8 mouse cellular contexts compared by ENCODE assay signal in the genomic region with DNA sequence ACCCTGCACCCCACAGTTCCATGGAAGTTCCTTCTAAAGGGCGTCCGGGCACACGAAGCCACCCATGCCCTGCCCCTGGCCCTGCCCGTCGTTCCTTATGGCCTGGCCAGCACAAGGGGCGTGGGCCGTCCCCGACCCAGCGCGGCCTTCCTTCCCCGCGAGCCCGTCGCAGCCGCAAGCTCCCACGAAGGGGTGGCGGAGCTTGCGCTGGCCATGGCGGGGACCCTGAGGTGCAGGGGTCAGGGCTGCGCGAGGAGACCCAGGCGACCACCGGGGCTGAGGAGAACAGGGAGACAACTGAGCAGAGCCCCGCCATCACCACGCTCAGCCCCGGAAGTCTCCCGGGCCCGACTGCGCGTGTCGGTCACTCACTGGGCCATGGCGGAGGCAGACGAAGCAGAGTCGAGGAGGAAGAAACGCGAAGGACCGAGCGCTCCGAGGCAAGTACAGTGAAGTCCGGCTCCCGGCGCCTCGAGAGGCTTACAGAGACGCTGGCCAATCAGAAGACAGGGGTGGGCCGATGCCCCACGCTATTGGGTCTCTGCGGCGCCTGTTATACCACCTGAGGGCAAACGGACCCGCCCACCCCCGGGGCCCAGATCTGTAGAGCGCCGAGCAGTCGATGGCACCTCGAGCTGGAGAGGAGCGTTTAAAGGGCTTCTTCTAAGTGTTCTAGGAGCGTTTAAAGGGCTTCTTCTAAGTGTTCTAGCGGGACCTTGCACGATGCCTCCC. TPM values are rescaled to one million over a fixed set of nuclear protein-coding genes. Genes with fewer than 3 reads are reported as not detected.
DNase-seq lines count a peak whose midpoint lies in the region; ATAC-seq and TF ChIP-seq lines count a peak whose summit lies in the region.

A gene (minus strand): TSS at position 557 of the 732 bp plus-strand sequence.

- H3K27ac ChIP-seq in embryonic facial prominence, embryonic 13.5 days, result peak within 1 kb of the TSS; percentile 87
- H3K27ac ChIP-seq in heart, adult 2 months, result peak within 1 kb of the TSS; percentile 82
- peak within 1 kb of the TSS; percentile 79 for H3K27ac ChIP-seq in limb, embryonic 13.5 days
- peak within 1 kb of the TSS; percentile 72 for H3K27ac ChIP-seq in midbrain, embryonic 16.5 days (ENCODE audit: low read length)

- H3K4me2 ChIP-seq in embryonic facial prominence, embryonic 13.5 days, result peak within 1 kb of the TSS; percentile 85
- H3K4me2 ChIP-seq in limb, embryonic 13.5 days (replicated peaks), result peak within 1 kb of the TSS; percentile 89
- H3K4me2 ChIP-seq in midbrain, embryonic 16.5 days (ENCODE audit: low read length), result peak within 1 kb of the TSS; percentile 78

- H3K9me3 ChIP-seq in embryonic facial prominence, embryonic 13.5 days, result no peaks in the 10 kb centered on the region
- no peaks in the 10 kb centered on the region for H3K9me3 ChIP-seq in limb, embryonic 13.5 days
- no peaks in the 10 kb centered on the region for H3K9me3 ChIP-seq in midbrain, embryonic 16.5 days (replicated peaks; ENCODE audit: control insufficient read depth, low read length, poor library complexity, severe bottlenecking)

- H3K27me3 ChIP-seq in embryonic facial prominence, embryonic 13.5 days, result no peaks in the 10 kb centered on the region
- H3K27me3 ChIP-seq in heart, adult 2 months (ENCODE audit: control insufficient read depth, insufficient read depth, low read length), result no peaks in the 10 kb centered on the region
- no peaks in the 10 kb centered on the region for H3K27me3 ChIP-seq in limb, embryonic 13.5 days
- H3K27me3 ChIP-seq in midbrain, embryonic 16.5 days (ENCODE audit: control insufficient read depth, insufficient read depth, low read depth, low read length), result no peaks in the 10 kb centered on the region

- peak; percentile 96 for DNase-seq in 3134 (ENCODE audit: extremely low read depth, insufficient read length, low spot score)
- DNase-seq in adrenal gland, postnatal 36 days, result peak; percentile 98 to 99
- peak; percentile 97 to 98 for DNase-seq in heart, adult 2 months
- peak; percentile 97 to 98 for DNase-seq in kidney, adult 8-10 months
- DNase-seq in spleen, postnatal 10 days (ENCODE audit: low spot score in 2 of 2), result peak; percentile 90 to 97

- peak; percentile 99 for ATAC-seq in embryonic facial prominence, embryonic 13.5 days (ENCODE audit: insufficient number of reproducible peaks, insufficient read depth, low FRiP score, low TSS enrichment, low read depth)
- peak; percentile 99 for ATAC-seq in limb, embryonic 13.5 days (ENCODE audit: low FRiP score, low read depth)
- ATAC-seq in midbrain, embryonic 16.5 days, result peak; percentile 99

- peak; percentile 11; the same call in 1 of the 2 replicates for TF ChIP-seq EP300 in heart, adult 2 months (IDR thresholded peaks at IDR 0.05; ENCODE audit: insufficient read depth, low read depth, low read length)

- WGBS in embryonic facial prominence, embryonic 13.5 days, result under 1% methylated on average over 59 of the region's 59 CpGs
- WGBS in heart, adult 2 months, result under 1% methylated on average over 59 of the region's 59 CpGs
- WGBS in limb, embryonic 13.5 days, result 0% methylated on average over 59 of the region's 59 CpGs
- under 1% methylated on average over 59 of the region's 59 CpGs for WGBS in midbrain, embryonic 16.5 days

- H3K36me3 ChIP-seq in embryonic facial prominence, embryonic 13.5 days, result peaks cover 25% of the 10 kb centered on the region
- no peaks in the 10 kb centered on the region for H3K36me3 ChIP-seq in heart, adult 2 months (ENCODE audit: control insufficient read depth, insufficient read depth, low read length)
- peaks cover 32% of the 10 kb centered on the region for H3K36me3 ChIP-seq in limb, embryonic 13.5 days
- H3K36me3 ChIP-seq in midbrain, embryonic 16.5 days (ENCODE audit: control insufficient read depth, insufficient read depth, low read length), result peaks cover 5% of the 10 kb centered on the region

- H3K4me1 ChIP-seq in embryonic facial prominence, embryonic 13.5 days, result peaks cover 12% of the 10 kb centered on the region
- H3K4me1 ChIP-seq in heart, adult 2 months (ENCODE audit: control insufficient read depth, insufficient read depth, low read length), result peaks cover 3% of the 10 kb centered on the region; the same call in 1 of the 2 replicates
- peaks cover 10% of the 10 kb centered on the region for H3K4me1 ChIP-seq in limb, embryonic 13.5 days
- H3K4me1 ChIP-seq in midbrain, embryonic 16.5 days (ENCODE audit: control insufficient read depth, insufficient read depth, low read length), result peaks cover 9% of the 10 kb centered on the region

- H3K9ac ChIP-seq in embryonic facial prominence, embryonic 13.5 days, result peak within 1 kb of the TSS; percentile 91
- H3K9ac ChIP-seq in heart, adult 2 months (ENCODE audit: low read depth, low read length), result peak within 1 kb of the TSS; percentile 95
- peak within 1 kb of the TSS; percentile 91 for H3K9ac ChIP-seq in limb, embryonic 13.5 days
- peak within 1 kb of the TSS; percentile 84 for H3K9ac ChIP-seq in midbrain, embryonic 16.5 days (ENCODE audit: low read depth, low read length)

- intact Hi-C loops in heart, adult 2 months (cut with DNase I), result loop anchor here (2.0 kb wide), 2 partner anchors 22 to 66 kb away; no protein-coding TSS in a partner anchor

- H3K79me2 ChIP-seq in heart, adult 2 months (replicated peaks; ENCODE audit: control insufficient read depth, insufficient read depth, low read length), result no peaks in the 10 kb centered on the region

- H3K4me3 ChIP-seq in embryonic facial prominence, embryonic 13.5 days, result peak within 1 kb of the TSS; percentile 87
- H3K4me3 ChIP-seq in heart, adult 2 months, result peak within 1 kb of the TSS; percentile 67
- H3K4me3 ChIP-seq in limb, embryonic 13.5 days, result peak within 1 kb of the TSS; percentile 92
- H3K4me3 ChIP-seq in midbrain, embryonic 16.5 days (ENCODE audit: low read depth, low read length), result peak within 1 kb of the TSS; percentile 76

- peak; percentile 92 for TF ChIP-seq POLR2A in heart, adult 2 months (IDR thresholded peaks at IDR 0.05; ENCODE audit: insufficient read depth, low read depth, low read length)

- TF ChIP-seq CTCF in heart, adult 2 months (IDR thresholded peaks at IDR 0.05), result no peak

RNA-seq across cellular contexts. Expression of the gene that starts here (rescaled TPM):
- 100 to 1,000 TPM; 304 to 318 TPM for total RNA-seq in adrenal gland, postnatal 36 days (2021)
- 93.7 and 100 TPM in 2 replicates for polyA plus RNA-seq in embryonic facial prominence, embryonic 13.5 days (2015; fragmentation: Nextera tagmentation; extraction: Ambion mirVana)
- total RNA-seq in heart, adult 2 months (2021), result 10 to 100 TPM; 32.8 to 36.8 TPM
- polyA plus RNA-seq in heart, adult 2 months (2012; rRNA removed), result 44.8 and 45.3 TPM in 2 replicates
- polyA plus RNA-seq in limb, embryonic 13.5 days (2015; fragmentation: Nextera tagmentation; extraction: Ambion mirVana), result 113 and 116 TPM in 2 replicates
- 110 and 114 TPM in 2 replicates for polyA plus RNA-seq in midbrain, embryonic 16.5 days (2015; fragmentation: Nextera tagmentation; extraction: Ambion mirVana)

Comparison
In these comparisons a context has a peak if more than half of its experiments do, and no peak if none do; other contexts are left out.
1. Peak in every context shown above with its lines: DNase-seq, ATAC-seq, H3K4me3 ChIP-seq and H3K27ac ChIP-seq.
2. RNA of the gene that starts here (total RNA-seq): 304 to 318 TPM in adrenal gland, postnatal 36 days; 32.8 to 36.8 TPM in heart, adult 2 months; every median in the first group is over 4 times any median in the second.